Mouse (Mus musculus) colon, adult 2 months (tissue): ENCODE data around the gene Paqr3. TPM values are rescaled to one million over a fixed set of nuclear protein-coding genes. Genes with fewer than 3 reads are reported as not detected.

Experiments used
- polyA plus RNA-seq: library from polyadenylated mRNA; depleted of rRNA; stranded (reverse); fragments of >200 nt; gene quantifications from 2 replicates; pipeline ENCODE4 v1.2.3, GENCODE M21; 2012; rRNA removed

Paqr3 gene
- 1.5 and 2.6 TPM in 2 replicates for polyA plus RNA-seq

GRCm38 (mm10) chr5:97111207-97111910, at the start of gene Paqr3:
TSS of gene Paqr3 (minus strand) at chr5:97111596.

Other genes with a start within 250 kb of the Paqr3 start
- gene Bmp2k, start 113.9 kb downstream of the Paqr3 start, polyA plus RNA-seq: 7.2 and 9.5 TPM in 2 replicates